Mouse (Mus musculus) midbrain, embryonic 15.5 days (tissue): Measurements from ENCODE around the gene Chmp4b. TPM values are rescaled to one million over a fixed set of nuclear protein-coding genes. Genes with fewer than 3 reads are reported as not detected.

Source experiments
- ATAC-seq: fragments of 200-750 bp; cut with Nextera tagmentation; replicated peaks from 2 replicates; pipeline ENCODE4 v1.8.0; 2017; ENCODE audit warnings: moderate TSS enrichment
- H3K27ac ChIP-seq: fragments of 300-500 bp; sonication (generic); 2 replicates; pipeline ENCODE4 v1.5.1; 2015; ENCODE audit warnings: mild to moderate bottlenecking, inconsistent platforms
- H3K27me3 ChIP-seq: fragments of 300-500 bp; sonication (generic); replicated peaks from 2 replicates; pipeline ENCODE4 v1.6.1; 2015; ENCODE audit warnings: inconsistent platforms
- H3K36me3 ChIP-seq: fragments of 300-500 bp; sonication (generic); replicated peaks from 2 replicates; pipeline ENCODE4 v1.6.1; 2015; ENCODE audit warnings: inconsistent platforms
- H3K4me1 ChIP-seq: fragments of 300-500 bp; sonication (generic); 2 replicates; pipeline ENCODE4 v1.6.1; 2015; ENCODE audit warnings: inconsistent platforms
- H3K4me2 ChIP-seq: fragments of 300-500 bp; sonication (generic); 2 replicates; pipeline ENCODE4 v1.6.1; 2015; ENCODE audit warnings: inconsistent platforms, mild to moderate bottlenecking, moderate library complexity
- H3K4me3 ChIP-seq: fragments of 300-500 bp; sonication (generic); 2 replicates; pipeline ENCODE4 v1.5.1; 2015; ENCODE audit warnings: mild to moderate bottlenecking, inconsistent platforms
- H3K9ac ChIP-seq: fragments of 300-500 bp; sonication (generic); 2 replicates; pipeline ENCODE4 v1.6.1; 2015; ENCODE audit warnings: mild to moderate bottlenecking, inconsistent platforms
- H3K9me3 ChIP-seq: fragments of 300-500 bp; sonication (generic); 2 replicates; pipeline ENCODE4 v1.6.1; 2016; ENCODE audit warnings: inconsistent platforms
- WGBS: fragments of 180-500 bp; shearing (Covaris S2); methylation state at CpG from one replicate; pipeline ENCODE4 v1.1.7; 2015; ENCODE audit warnings: mixed read lengths; 5-methylcytosine and 5-hydroxymethylcytosine counted together
- polyA plus RNA-seq: library from polyadenylated mRNA; unstranded; fragments of >200 nt; fragmentation: Nextera tagmentation; extraction: Ambion mirVana; gene quantifications from 2 replicates; pipeline ENCODE4 v1.2.1, GENCODE M21; 2015

The Chmp4b gene
- polyA plus RNA-seq, 1 experiment from 2014 or later = 27.9 TPM

DNA sequence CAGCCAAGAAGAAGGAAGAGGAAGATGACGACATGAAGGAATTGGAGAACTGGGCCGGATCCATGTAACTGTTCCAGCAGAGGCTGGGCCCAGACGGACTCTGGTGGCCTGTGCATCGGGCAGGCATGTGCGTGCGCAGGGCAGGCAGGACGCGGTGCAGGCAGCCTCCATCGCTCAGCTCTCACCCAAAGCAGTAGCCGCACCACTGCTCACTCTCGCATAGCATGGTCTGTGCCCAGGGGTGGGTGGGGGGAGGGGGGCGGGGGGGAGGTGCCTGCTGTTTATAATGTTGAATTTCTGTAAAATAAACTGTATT lies 42.4 kb downstream of the Chmp4b start:
- no peak for ATAC-seq
- peaks cover 15% of the 10 kb centered on the region; the same call in 1 of the 2 replicates for H3K36me3 ChIP-seq
- no peak overlapping the region for H3K4me2 ChIP-seq
- H3K9ac ChIP-seq = no peak overlapping the region
- no peaks in the 10 kb centered on the region for H3K27me3 ChIP-seq
- H3K4me3 ChIP-seq = no peak overlapping the region
- no peaks in the 10 kb centered on the region for H3K4me1 ChIP-seq
- WGBS = 91% methylated on average over 12 of the region's 12 CpGs
- H3K27ac ChIP-seq = no peak overlapping the region
- H3K9me3 ChIP-seq = no peaks in the 10 kb centered on the region

DNA sequence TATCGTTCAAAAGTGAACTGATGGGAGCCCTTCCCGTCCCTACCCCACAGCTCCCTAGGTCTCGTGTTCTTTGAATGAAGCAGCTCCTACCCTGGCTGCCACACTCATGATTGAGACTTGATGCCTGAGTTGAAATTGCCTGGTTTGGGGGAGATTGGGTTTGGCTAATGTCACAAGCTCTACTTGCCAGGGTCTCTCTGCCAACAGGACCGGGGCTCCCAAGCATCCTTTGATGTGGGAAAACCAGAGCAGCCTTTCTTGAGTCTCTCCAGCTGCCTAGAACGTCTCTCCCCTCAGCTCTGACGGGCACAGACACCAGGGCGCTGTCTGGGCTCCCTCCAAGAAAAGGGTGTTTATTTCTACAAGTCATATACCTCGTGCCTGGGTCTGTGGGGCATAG lies 44.2 kb downstream of the Chmp4b start:
- no peak for ATAC-seq
- H3K27me3 ChIP-seq = no peaks in the 10 kb centered on the region
- no peak overlapping the region for H3K4me2 ChIP-seq
- H3K27ac ChIP-seq = no peak overlapping the region
- no peak overlapping the region for H3K4me3 ChIP-seq
- 80% methylated on average over 8 of the region's 8 CpGs for WGBS
- peaks cover 12% of the 10 kb centered on the region; the same call in 1 of the 2 replicates for H3K36me3 ChIP-seq
- H3K9ac ChIP-seq = no peak overlapping the region
- H3K4me1 ChIP-seq = no peaks in the 10 kb centered on the region
- no peaks in the 10 kb centered on the region for H3K9me3 ChIP-seq

DNA sequence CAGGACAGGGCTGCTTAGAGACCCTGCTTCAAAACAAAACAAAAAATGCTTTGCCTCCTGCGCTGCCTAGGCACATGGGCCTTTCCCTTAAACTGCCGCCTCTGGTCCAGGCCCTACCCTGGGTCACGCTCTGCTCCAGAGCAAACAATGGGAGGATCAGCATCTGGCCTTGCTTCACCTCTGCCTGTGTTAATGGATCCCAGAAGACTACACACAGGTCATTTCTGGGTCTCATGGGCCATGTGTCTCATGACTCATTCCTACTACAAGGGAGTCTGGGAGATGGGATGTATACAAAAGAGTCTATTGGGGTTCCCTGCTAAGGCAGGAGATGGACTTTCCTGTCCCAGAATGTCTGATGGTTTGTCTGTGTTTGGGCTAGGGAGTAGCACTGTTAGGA lies 45.2 kb downstream of the Chmp4b start:
- no peak overlapping the region for H3K27ac ChIP-seq
- no peak overlapping the region for H3K4me3 ChIP-seq
- 88% methylated on average over 3 of the region's 3 CpGs for WGBS
- peaks cover 12% of the 10 kb centered on the region; the same call in 1 of the 2 replicates for H3K36me3 ChIP-seq
- no peak overlapping the region for H3K9ac ChIP-seq
- no peaks in the 10 kb centered on the region for H3K27me3 ChIP-seq
- ATAC-seq = no peak
- H3K4me1 ChIP-seq = no peaks in the 10 kb centered on the region
- H3K4me2 ChIP-seq = no peak overlapping the region
- H3K9me3 ChIP-seq = no peaks in the 10 kb centered on the region

DNA sequence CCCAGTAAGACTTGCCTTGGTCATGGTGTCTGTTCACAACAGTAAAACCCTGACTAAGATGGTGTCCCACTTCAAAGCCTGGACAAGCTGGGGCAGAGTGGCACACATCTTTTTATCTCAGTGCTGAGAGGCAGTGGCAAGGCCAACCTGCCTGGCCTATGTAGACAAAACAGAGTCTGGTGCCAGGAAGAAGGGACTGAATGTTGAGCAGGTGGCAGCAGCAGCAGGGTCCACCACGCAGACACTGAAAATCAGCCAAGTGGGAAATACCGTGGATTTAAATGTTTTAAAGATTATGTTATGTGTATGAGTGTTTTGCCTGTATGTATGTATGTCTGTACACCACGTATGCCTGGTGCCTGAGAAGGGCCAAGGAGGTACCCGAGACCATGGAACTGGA lies 47.9 kb downstream of the Chmp4b start:
- Histone ChIP-seq H3K4me2 (no peak overlapping the region), H3K4me1 (peaks cover 7% of the 10 kb centered on the region; the same call in 1 of the 2 replicates), H3K4me3 (no peak overlapping the region), H3K27me3 (no peaks in the 10 kb centered on the region), H3K9ac (no peak overlapping the region), H3K9me3 (no peaks in the 10 kb centered on the region), H3K27ac (no peak overlapping the region), H3K36me3 (peaks cover 6% of the 10 kb centered on the region; the same call in 1 of the 2 replicates)
- 94% methylated on average over 4 of the region's 4 CpGs for WGBS
- no peak for ATAC-seq

DNA sequence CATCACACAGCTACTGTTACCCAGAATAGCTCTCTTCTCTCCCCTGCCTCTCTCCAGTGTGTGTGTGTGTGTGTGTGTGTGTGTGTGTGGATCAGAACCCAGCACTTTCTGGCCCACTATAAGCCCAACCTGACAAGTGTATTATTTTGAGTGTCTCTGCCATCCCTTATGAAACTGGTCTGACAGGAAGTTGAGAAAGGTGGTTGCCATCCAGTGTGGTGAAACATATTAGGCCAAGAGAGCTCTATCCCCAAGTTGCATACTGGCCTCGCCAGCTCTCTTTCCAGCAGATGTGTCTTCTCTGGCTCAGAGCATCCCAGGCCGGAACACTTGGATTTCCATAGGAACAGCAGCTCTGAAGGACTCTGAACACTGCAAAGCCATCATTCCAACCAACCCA lies 48.7 kb downstream of the Chmp4b start:
- no peaks in the 10 kb centered on the region for H3K9me3 ChIP-seq
- no peak overlapping the region for H3K27ac ChIP-seq
- 93% methylated on average over 2 of the region's 2 CpGs for WGBS
- H3K27me3 ChIP-seq = no peaks in the 10 kb centered on the region
- no peaks in the 10 kb centered on the region for H3K36me3 ChIP-seq
- no peak overlapping the region for H3K4me3 ChIP-seq
- no peak overlapping the region for H3K9ac ChIP-seq
- no peak overlapping the region for H3K4me2 ChIP-seq
- peaks cover 7% of the 10 kb centered on the region; the same call in 1 of the 2 replicates for H3K4me1 ChIP-seq
- ATAC-seq = no peak

DNA sequence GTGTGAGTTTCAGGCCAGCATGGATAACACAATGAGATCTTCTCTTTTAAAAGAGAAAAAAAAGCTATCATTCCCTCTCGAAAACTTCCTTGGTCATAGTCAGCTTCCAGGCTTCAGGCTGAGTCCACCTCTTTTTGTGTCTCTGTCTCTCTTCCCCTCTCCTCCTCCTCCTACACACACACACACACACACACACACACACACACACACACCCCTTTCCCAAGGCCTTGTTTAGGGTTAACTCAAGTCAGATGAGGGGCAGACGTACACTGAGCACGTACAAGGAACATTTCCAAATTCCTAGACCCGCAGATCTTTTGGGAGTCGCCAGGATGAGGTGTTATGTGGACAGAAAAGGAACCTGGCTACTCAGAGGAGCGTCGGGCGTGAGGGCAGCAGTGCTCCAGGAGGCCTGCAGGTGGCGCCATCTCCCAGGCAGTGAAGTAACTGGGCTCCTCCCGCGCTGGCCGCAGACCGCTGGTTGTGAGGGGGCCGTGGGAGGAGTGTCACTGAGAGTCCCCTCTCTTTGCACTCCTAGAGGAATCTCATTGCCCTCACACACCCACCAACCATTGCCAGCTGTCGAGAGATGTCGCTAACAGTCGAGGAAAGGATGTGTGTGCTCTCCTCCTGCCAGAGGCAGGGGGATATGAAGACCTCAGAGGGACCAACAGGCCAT lies 51.3 kb downstream of the Chmp4b start:
- WGBS = 5% methylated on average over 17 of the region's 17 CpGs

DNA sequence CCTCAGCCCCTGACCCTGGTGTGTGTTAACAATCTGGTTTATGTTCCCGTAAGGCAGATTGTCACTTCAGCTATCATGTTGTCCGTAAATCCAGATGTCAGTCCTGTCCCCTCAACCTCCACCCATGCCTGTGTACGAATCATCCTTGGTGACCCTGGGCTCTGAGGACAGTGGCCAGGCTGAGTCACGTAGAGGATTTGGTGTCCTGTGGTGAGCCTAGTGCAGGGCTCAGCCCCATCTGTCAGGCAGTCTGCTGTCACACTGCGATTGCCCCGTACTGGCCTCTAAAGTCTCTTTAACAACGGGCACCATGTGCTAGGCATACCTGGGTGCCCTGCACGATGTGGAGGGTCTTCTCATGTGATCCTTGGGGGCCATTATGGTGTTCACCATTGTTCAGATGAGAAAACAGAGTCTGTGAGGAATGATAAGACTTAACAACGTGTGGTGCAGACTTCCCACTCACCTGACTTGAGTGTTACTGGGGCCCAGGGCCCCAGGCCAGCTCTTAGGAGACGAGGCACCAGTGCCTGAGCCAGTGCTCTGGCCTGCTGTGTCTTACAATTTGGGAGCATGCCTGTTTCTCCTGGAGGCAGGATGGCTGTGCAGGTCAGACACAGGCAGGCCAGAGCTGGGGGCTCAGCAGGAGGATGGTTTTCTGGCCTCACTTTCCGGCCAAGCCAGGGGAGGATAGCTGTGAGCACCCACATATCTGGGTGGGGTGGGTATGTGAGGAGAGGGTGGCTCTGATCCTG lies 55.2 kb downstream of the Chmp4b start:
- no peak overlapping the region for H3K9ac ChIP-seq
- H3K27me3 ChIP-seq = no peaks in the 10 kb centered on the region
- 70% methylated on average over 11 of the region's 11 CpGs for WGBS

More for the DNA sequence above, 51.3 kb downstream of the Chmp4b start:
- H3K4me3 ChIP-seq = peak overlapping the region; percentile 16; the same call in 1 of the 2 replicates
- peak; percentile 63 for ATAC-seq
- no peaks in the 10 kb centered on the region for H3K27me3 ChIP-seq
- no peak overlapping the region for H3K27ac ChIP-seq
- peaks cover 7% of the 10 kb centered on the region; the same call in 1 of the 2 replicates for H3K4me1 ChIP-seq
- no peak overlapping the region for H3K9ac ChIP-seq
- H3K36me3 ChIP-seq = no peaks in the 10 kb centered on the region
- no peaks in the 10 kb centered on the region for H3K9me3 ChIP-seq
- peak overlapping the region; percentile 50 for H3K4me2 ChIP-seq

DNA sequence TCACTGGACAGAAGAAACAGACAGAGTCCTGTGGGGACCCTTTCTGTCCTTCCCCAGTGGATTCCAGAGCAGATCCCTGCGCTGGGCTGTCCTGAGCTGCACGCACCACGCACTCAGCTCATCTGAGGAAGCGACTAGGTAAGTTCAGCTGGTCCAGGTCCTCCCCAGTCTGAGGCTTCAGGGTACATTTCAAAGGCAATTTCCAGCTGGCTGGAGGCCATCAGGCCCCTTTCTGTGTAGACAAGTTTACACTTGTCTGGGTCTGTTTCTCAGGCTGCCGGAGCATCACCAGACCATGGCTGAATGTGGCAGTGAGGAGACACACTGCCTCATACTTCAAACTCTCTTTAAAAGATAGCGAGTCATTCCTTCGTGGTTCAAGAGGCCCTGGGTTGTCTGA lies 55.8 kb downstream of the Chmp4b start:
- Histone ChIP-seq H3K4me1 (peaks cover 9% of the 10 kb centered on the region; the same call in 1 of the 2 replicates), H3K27ac (no peak overlapping the region)
- ATAC-seq = no peak

More for the DNA sequence above, 55.2 kb downstream of the Chmp4b start:
- no peak overlapping the region for H3K27ac ChIP-seq
- no peak overlapping the region for H3K4me3 ChIP-seq
- H3K4me2 ChIP-seq = no peak overlapping the region
- no peak for ATAC-seq
- peaks cover 7% of the 10 kb centered on the region; the same call in 1 of the 2 replicates for H3K4me1 ChIP-seq
- H3K9me3 ChIP-seq = no peaks in the 10 kb centered on the region
- no peaks in the 10 kb centered on the region for H3K36me3 ChIP-seq

DNA sequence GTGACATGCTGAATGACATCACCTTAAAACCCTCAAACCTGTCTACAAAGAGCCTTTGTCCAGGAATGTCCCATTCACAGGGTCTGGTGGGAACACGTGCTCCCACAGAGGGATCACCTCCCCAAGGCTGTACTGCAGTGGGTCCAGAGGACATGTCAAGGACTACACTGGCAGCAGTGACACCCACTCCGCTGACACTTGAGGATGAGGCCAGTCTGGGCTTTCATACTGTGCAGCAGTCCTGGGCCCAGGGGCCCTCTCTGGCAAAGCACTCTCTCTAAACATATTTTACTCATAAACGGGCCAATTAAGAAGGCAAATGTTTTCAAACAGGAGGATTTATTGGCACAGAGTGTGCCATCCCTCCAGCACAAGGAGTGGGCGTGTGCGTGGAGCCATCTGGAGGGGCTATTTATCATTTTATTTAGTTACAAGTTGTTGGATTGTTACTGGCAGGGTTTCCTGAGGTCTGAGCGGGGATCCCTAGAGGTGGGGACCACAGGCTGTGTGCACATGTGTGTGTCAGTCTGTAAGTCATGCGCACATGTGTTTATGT lies 56.4 kb downstream of the Chmp4b start:
- H3K27me3 ChIP-seq = no peaks in the 10 kb centered on the region
- no peaks in the 10 kb centered on the region for H3K9me3 ChIP-seq
- no peak overlapping the region for H3K4me2 ChIP-seq
- peaks cover 6% of the 10 kb centered on the region; the same call in 1 of the 2 replicates for H3K4me1 ChIP-seq
- 80% methylated on average over 7 of the region's 7 CpGs for WGBS
- H3K9ac ChIP-seq = no peak overlapping the region
- no peak overlapping the region for H3K27ac ChIP-seq
- no peak for ATAC-seq
- no peak overlapping the region for H3K4me3 ChIP-seq
- H3K36me3 ChIP-seq = no peaks in the 10 kb centered on the region

More for the DNA sequence above, 55.8 kb downstream of the Chmp4b start:
- no peak overlapping the region for H3K4me2 ChIP-seq
- H3K27me3 ChIP-seq = no peaks in the 10 kb centered on the region
- 82% methylated on average over 7 of the region's 7 CpGs for WGBS
- no peaks in the 10 kb centered on the region for H3K9me3 ChIP-seq
- H3K4me3 ChIP-seq = no peak overlapping the region
- H3K9ac ChIP-seq = no peak overlapping the region
- H3K36me3 ChIP-seq = no peaks in the 10 kb centered on the region

DNA sequence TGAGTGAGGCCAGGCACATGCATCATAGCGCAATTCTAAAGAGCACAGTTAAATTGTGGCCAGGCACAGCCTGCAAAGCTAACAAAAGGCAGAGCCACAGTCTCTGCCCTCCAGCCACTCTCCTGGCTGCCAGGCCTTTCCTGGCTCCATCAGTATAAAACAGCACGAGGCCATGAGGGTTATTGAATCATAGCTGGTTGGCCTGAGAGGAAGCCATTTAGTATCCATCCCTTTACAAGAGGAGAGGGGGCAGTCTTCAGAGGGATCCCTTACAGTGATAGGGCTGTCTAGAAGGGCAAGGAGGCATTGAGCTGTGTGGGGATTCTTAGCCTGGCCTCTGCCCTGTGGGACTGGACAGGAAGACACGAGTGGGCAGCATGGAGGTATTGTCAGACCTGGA lies 60.2 kb downstream of the Chmp4b start:
- no peak overlapping the region for H3K4me3 ChIP-seq
- H3K9ac ChIP-seq = no peak overlapping the region
- no peaks in the 10 kb centered on the region for H3K36me3 ChIP-seq
- no peak for ATAC-seq
- no peak overlapping the region for H3K4me2 ChIP-seq
- no peaks in the 10 kb centered on the region for H3K27me3 ChIP-seq
- 49% methylated on average over 3 of the region's 3 CpGs for WGBS
- H3K4me1 ChIP-seq = 0 out of 2 replicates have a peak, but pooled peaks cover 4% of the 10 kb centered on the region
- H3K27ac ChIP-seq = no peak overlapping the region
- H3K9me3 ChIP-seq = no peaks in the 10 kb centered on the region

DNA sequence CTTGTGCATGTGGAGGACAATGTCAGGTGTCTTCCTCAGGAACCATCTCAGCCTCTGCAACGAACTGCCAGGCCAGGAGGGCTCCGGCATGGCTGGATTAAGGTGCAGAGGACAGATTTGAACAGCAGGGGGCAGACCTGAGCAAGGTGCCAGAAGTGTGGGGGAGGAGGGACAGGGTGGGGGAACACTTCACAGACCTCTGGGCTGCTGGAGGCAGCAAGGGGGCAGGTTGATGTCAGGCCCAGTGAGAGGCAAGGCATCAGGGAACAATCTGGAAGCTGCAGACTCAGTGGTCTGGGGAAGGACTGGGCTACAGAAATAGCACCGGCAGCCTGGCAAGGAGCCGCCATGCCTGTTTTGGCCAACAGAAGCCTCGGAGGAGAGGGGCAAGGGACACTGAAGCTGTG lies 60.8 kb downstream of the Chmp4b start:
- no peak overlapping the region for H3K4me2 ChIP-seq
- no peak overlapping the region for H3K27ac ChIP-seq
- no peaks in the 10 kb centered on the region for H3K36me3 ChIP-seq
- H3K4me3 ChIP-seq = no peak overlapping the region
- H3K9me3 ChIP-seq = no peaks in the 10 kb centered on the region
- no peaks in the 10 kb centered on the region for H3K27me3 ChIP-seq
- ATAC-seq = no peak
- WGBS = 36% methylated on average over 5 of the region's 5 CpGs
- H3K9ac ChIP-seq = no peak overlapping the region
- H3K4me1 ChIP-seq = 0 out of 2 replicates have a peak, but pooled peaks cover 4% of the 10 kb centered on the region

DNA sequence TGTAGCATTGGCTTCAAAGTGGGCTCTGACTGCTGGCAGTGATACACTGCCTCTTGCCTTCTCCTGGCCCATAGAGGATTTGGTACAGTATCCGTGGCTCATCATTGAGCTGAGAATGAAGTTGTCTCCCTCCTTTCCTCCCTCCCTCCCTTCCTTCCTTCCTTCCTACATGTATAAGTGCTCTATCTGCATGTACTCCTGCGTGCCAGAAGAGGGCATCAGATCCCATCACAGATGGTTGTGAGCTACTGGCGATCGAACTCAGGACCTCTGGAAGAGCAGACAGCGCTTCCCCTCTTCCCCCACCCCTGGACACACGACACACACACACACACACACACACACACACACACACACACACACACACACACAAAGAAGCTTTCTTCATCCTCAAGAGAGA lies 61.6 kb downstream of the Chmp4b start:
- WGBS = 66% methylated on average over 5 of the region's 6 CpGs
- Histone ChIP-seq H3K27me3 (no peaks in the 10 kb centered on the region), H3K27ac (no peak overlapping the region), H3K4me2 (no peak overlapping the region), H3K9me3 (no peaks in the 10 kb centered on the region), H3K4me1 (0 out of 2 replicates have a peak, but pooled peaks cover 4% of the 10 kb centered on the region), H3K9ac (no peak overlapping the region), H3K36me3 (no peaks in the 10 kb centered on the region), H3K4me3 (no peak overlapping the region)
- no peak for ATAC-seq
